In the genomic region with DNA sequence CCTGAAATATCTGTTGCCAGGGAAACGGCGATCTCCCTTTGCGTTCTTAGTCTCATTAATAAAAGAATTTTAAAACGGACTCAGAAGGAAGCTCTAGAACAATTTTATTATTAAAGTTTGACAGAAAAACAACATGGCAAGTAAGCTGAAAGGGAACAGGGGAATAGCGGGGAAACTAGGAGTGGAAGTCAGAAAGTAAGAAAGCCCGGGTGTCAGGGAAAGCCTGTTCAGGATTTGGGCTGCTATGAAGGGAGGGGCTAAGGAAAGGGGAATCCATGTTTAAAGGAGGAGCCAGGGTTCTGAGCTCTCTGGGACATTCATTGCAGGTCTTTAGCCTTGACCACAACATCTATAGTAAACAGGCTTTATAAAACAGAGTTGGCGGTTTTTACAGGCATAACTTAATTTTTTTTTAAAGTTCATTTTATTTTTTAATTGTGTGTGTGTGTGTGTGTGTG, we compare ENCODE assay signal across 9 mouse cellular contexts. TPM values are rescaled to one million over a fixed set of nuclear protein-coding genes. Genes with fewer than 3 reads are reported as not detected.
DNase-seq lines count a peak whose midpoint lies in the region; ATAC-seq and TF ChIP-seq lines count a peak whose summit lies in the region.
"Had no signal": no experiment of that assay in that cellular context is flagged by ENCODE, and none has a peak within 500 bp of the region (broad histone marks: within the 10 kb centered on the region; RNA-seq: fewer than 3 reads in every experiment).

No protein-coding gene starts in this region.

- peak overlapping the region; percentile 39 for H3K4me3 ChIP-seq in kidney, embryonic 15.5 days (replicated peaks)
- H3K4me3 ChIP-seq in hindbrain, embryonic 16.5 days (ENCODE audit: low read length) = peak overlapping the region; percentile 36; the same call in 1 of the 2 replicates
- H3K4me3 ChIP-seq in midbrain, postnatal 0 days (ENCODE audit: low read depth, low read length) = peak overlapping the region; percentile 27

- DNase-seq in kidney, adult 18-20 months = no peak
- peak; percentile 62 for DNase-seq in embryo, embryonic 10 days (ENCODE audit: low spot score)
- DNase-seq in midbrain, postnatal 0 days (ENCODE audit: low spot score) = no peak
- no peak for DNase-seq in urinary bladder, postnatal 10 days (ENCODE audit: low spot score)
- no peak for DNase-seq in thymus, adult 18-20 months
- DNase-seq in ovary, postnatal 10 days (ENCODE audit: low spot score) = no peak
- DNase-seq: layer of hippocampus, adult 9-11 months had no signal

- H3K4me2 ChIP-seq in kidney, embryonic 15.5 days = peak overlapping the region; percentile 69
- H3K4me2 ChIP-seq in hindbrain, embryonic 16.5 days (ENCODE audit: low read length) = peak overlapping the region; percentile 57
- peak overlapping the region; percentile 62 for H3K4me2 ChIP-seq in midbrain, postnatal 0 days (ENCODE audit: low read depth, low read length, poor library complexity, severe bottlenecking)

- peaks cover 39% of the 10 kb centered on the region for H3K4me1 ChIP-seq in kidney, embryonic 15.5 days
- H3K4me1 ChIP-seq in hindbrain, embryonic 16.5 days (ENCODE audit: control insufficient read depth, insufficient read depth, low read depth, low read length) = peaks cover 14% of the 10 kb centered on the region
- H3K4me1 ChIP-seq in midbrain, postnatal 0 days (ENCODE audit: insufficient read depth, low read length) = no peaks in the 10 kb centered on the region

- H3K9me3 ChIP-seq in kidney, embryonic 15.5 days (replicated peaks) = no peaks in the 10 kb centered on the region
- no peaks in the 10 kb centered on the region for H3K9me3 ChIP-seq in hindbrain, embryonic 16.5 days (ENCODE audit: control insufficient read depth, low read length)
- no peaks in the 10 kb centered on the region for H3K9me3 ChIP-seq in midbrain, postnatal 0 days (ENCODE audit: low read length)

- 10% methylated on average over 7 of the region's 7 CpGs for WGBS in kidney, embryonic 15.5 days
- 18% methylated on average over 7 of the region's 7 CpGs for WGBS in hindbrain, embryonic 16.5 days
- WGBS in midbrain, postnatal 0 days = 15% methylated on average over 7 of the region's 7 CpGs

- peak; percentile 24; the same call in 1 of the 2 replicates for ATAC-seq in kidney, embryonic 15.5 days (replicated peaks; ENCODE audit: low FRiP score)
- ATAC-seq in hindbrain, embryonic 16.5 days = 0 out of 2 replicates have a peak, but pooled peaks have one; percentile 18
- no peak; the same call in 1 of the 2 replicates for ATAC-seq in midbrain, postnatal 0 days (ENCODE audit: low FRiP score)

- peak overlapping the region; percentile 94 for H3K27ac ChIP-seq in kidney, embryonic 15.5 days
- peak overlapping the region; percentile 76 for H3K27ac ChIP-seq in hindbrain, embryonic 16.5 days (ENCODE audit: low read depth, low read length)
- H3K27ac ChIP-seq in midbrain, postnatal 0 days (ENCODE audit: low read depth, low read length) = peak overlapping the region; percentile 82

- no peak for TF ChIP-seq CTCF in midbrain, postnatal 0 days (IDR thresholded peaks at IDR 0.05)

- no peaks in the 10 kb centered on the region for H3K36me3 ChIP-seq in kidney, embryonic 15.5 days
- no peaks in the 10 kb centered on the region for H3K36me3 ChIP-seq in hindbrain, embryonic 16.5 days (ENCODE audit: control insufficient read depth, insufficient read depth, low read length)
- no peaks in the 10 kb centered on the region for H3K36me3 ChIP-seq in midbrain, postnatal 0 days (ENCODE audit: insufficient read depth, low read length)

- H3K9ac ChIP-seq in kidney, embryonic 15.5 days = peak overlapping the region; percentile 37
- H3K9ac ChIP-seq in hindbrain, embryonic 16.5 days (ENCODE audit: low read depth, low read length) = no peak overlapping the region
- peak overlapping the region; percentile 46; the same call in 1 of the 2 replicates for H3K9ac ChIP-seq in midbrain, postnatal 0 days (replicated peaks; ENCODE audit: low read length, poor library complexity, severe bottlenecking)

- no peaks in the 10 kb centered on the region for H3K27me3 ChIP-seq in kidney, embryonic 15.5 days
- no peaks in the 10 kb centered on the region for H3K27me3 ChIP-seq in hindbrain, embryonic 16.5 days (replicated peaks; ENCODE audit: control insufficient read depth, insufficient read depth, low read length)
- no peaks in the 10 kb centered on the region for H3K27me3 ChIP-seq in midbrain, postnatal 0 days (ENCODE audit: insufficient read depth, low read length)

RNA-seq across cellular contexts. Expression of gene Clmp, which starts 45.9 kb away (rescaled TPM):
- polyA plus RNA-seq in kidney, embryonic 15.5 days (2015; fragmentation: Nextera tagmentation; extraction: Ambion mirVana) = 26.7 and 29.9 TPM in 2 replicates
- polyA plus RNA-seq in hindbrain, embryonic 16.5 days (2015; fragmentation: Nextera tagmentation; extraction: Ambion mirVana) = 49.1 and 54.2 TPM in 2 replicates
- 57.0 and 74.1 TPM in 2 replicates for total RNA-seq in midbrain, postnatal 0 days (2014; rRNA removed)
- 47.5 and 48.8 TPM in 2 replicates for polyA plus RNA-seq in midbrain, postnatal 0 days (2015; fragmentation: Nextera tagmentation; extraction: Ambion mirVana)
